Mouse (Mus musculus) inflammation-experienced regulatory T-cells, adult 6 months (primary cell): ENCODE results near the gene Lclat1. TPM values are rescaled to one million over a fixed set of nuclear protein-coding genes. Genes with fewer than 3 reads are reported as not detected.

Experiments
- ATAC-seq: one replicate; pipeline ENCODE4 v1.8.0; 2017
- polyA plus RNA-seq, 3 experiments: library from polyadenylated mRNA; unstranded; fragments of 100-300 nt; shearing (Covaris generic); gene quantifications; one replicate each; pipeline ENCODE4 v1.2.1; 2017

Gene Lclat1
- polyA plus RNA-seq, 3 experiments from 2014 or later = 53.4 to 55.6 (median 53.7) TPM

DNA sequence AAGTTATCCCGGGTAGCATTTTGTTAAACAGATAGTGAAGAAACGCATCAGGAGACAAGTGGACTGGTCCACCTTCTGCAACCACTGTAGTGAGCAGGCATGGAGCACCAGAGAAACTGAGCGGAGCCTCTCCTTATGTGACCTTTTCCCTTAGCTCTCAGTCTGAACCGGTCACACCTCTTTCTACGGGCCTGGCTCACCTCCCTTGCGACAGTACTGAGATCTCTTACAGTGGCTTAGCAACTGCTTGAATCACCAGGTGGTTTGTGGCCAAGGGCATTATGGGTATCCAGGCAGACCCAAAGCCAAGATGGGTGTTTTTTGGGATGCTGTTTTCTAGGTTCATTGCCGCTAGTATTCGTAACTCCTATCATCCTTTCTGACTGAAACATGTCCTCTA lies 16.4 kb upstream of the Lclat1 start:
- ATAC-seq = no peak

- no peak for ATAC-seq
Measured at GRCm38 (mm10) chr17:73092103-73093097, 15.4 kb upstream of the Lclat1 start.

GRCm38 (mm10) chr17:73095070-73095469 lies 12.7 kb upstream of the Lclat1 start:
- no peak for ATAC-seq

DNA sequence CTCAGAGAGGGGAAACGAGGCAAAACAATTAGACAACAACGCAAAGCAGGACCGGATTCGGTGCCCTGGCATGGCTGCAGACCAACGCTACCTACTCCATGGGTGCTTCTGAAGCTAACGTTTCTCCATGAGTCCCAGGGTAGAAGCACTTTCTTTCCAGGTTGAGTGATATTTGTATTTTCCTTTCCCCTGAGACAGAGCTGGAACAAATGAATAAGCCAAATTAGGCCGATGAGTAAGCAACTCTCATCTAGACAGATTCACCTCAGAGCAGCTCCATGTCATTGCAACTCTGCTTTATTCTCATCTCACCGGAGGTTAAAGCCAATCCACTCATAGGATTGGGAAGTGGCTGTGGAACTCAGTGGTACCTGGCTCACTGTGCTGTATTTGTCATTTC lies 12.2 kb upstream of the Lclat1 start:
- no peak for ATAC-seq

- ATAC-seq = peak; percentile 73
Measured at GRCm38 (mm10) chr17:73096484-73096883, 11.3 kb upstream of the Lclat1 start.

DNA sequence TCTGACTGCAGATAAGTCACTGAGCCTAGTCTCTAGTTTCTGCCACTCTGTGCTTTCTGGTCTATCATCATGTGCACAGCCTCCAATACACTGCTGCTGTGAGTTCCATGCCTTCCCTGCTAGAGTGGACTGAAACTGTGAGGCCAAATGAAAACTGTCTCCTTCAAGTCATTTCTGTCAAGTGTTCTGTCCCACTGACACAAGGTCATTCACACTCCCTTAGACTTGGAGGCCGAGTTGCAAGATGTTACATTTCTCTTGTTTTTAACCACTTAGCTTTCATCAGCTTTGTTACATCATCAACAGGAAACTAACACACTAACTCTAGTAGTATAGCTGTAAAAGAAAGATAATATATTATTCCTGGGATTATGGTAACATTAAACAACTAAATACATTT lies 9.1 kb upstream of the Lclat1 start:
- ATAC-seq = no peak

DNA sequence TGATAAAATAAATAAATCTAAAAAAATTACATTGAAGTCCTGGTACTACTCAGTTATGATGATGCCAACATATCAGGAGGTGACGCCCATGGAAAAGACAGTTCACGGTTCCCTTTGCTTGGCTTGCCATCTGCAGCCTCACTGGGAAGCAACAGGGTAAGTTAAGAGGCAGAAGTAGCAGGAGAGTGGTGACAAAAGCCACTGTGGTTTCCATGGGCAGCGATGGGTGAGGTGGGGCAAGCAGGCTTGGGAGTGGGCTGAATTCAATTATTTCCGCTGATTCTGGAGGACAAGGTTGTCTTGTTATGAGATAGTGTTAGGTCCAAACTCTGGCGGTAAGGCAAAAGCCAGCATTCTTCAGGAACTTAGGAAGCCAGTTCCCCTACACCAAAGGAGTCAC lies 7.4 kb upstream of the Lclat1 start:
- ATAC-seq = no peak

GRCm38 (mm10) chr17:73102538-73102937 lies 5.2 kb upstream of the Lclat1 start:
- no peak for ATAC-seq

- ATAC-seq = peak; percentile 29
Measured at GRCm38 (mm10) chr17:73108170-73108887, 544 bp downstream of the Lclat1 start.

GRCm38 (mm10) chr17:73108888-73109259 lies 1.1 kb downstream of the Lclat1 start:
- no peak for ATAC-seq

GRCm38 (mm10) chr17:73112128-73112527 lies 4.3 kb downstream of the Lclat1 start:
- no peak for ATAC-seq

DNA sequence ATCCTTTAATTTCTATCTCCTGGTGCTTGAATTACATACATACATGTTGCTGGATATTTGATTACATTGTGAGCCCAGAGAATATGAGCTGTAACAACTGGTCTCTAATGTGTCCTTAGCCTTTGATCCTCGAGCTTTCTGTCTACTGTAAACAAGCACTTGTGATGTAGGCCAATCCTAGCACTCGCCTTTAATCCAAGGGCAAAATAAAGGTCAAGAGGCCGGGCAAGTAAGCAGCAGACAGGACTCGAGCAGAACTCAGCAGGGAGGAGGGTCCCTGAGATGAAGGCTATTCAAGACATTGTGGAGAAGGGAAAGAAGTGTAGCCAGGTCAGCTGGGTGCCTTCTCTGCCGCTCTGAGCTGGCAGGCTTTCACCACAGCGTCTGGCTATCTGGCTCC lies 4.8 kb downstream of the Lclat1 start:
- no peak for ATAC-seq

DNA sequence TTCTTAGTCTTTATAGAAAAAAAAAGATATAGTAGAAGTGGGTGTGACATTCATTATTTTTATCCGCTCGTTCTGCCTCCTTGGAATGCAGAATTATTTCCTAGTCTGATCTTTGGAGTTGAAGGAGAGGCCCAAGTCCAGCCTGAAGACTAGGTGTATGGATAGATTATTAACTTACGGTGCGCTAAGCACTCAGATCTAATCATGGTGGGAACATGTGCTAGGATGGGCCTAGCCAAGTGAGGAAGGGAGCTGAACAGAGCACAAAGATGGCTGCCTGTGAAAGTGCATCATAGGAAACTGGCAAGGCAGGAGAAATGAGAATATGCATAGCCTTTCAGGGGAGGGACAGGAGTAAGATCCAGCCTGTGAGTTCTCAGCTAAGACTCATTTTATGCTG lies 5.4 kb downstream of the Lclat1 start:
- no peak for ATAC-seq

DNA sequence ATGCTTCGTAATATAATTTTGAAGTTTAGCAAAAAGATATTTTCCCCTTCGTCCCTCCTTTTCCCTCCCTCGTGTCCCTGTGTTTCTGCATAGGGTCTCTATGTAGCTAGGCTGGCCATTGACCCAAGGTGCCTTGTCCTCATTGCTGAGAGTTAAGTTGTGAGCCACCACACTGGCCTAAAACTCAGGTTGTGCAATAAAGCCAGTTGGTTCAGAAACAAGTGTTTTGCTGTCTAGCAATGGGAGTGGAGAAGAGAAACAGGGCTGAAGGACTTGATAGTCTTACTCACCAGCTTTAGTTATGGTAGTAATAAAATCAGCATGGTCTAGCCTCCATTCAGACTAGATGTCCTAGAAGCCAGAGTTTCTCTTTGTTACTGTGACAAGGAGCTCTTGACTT lies 10.3 kb downstream of the Lclat1 start:
- ATAC-seq = no peak

DNA sequence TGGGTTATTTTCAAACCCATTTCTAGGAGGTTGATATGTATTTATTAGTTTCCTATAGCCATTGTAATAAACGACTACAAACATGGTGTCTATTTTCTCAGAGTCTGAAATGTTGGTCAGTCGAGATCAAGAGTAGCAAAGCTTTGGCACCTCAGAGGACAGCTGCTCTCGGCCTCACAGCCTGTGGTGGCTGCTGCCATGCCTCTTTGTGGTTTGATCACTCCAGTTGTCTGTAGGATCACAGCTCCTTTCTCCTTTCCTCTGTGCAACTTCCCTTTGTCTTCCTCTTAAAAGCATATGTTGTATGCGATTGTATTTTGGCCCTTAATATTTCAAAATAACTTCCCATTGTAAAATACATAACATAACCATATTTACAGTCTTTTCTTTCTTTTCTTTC lies 10.9 kb downstream of the Lclat1 start:
- ATAC-seq = no peak

DNA sequence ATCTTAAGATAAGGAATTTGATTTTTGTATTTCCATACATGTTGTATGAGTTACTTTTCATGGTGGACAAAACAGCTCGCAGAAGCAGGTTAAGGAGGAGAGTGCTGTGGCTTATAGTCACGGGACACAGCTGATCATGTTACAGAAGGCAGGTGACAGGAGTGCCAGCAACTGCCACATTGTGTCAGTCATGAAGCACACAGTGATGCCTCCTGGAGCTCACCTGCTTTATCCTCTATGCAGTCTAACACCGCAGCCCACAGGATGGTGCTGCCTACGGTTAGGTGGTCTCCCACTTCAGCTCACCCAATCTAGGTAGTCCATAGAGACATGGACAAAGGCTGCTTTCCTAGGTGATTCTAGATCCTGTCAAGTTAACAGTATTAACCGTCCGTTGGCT lies 11.4 kb downstream of the Lclat1 start:
- ATAC-seq = peak; percentile 60

- no peak for ATAC-seq
Measured at GRCm38 (mm10) chr17:73120545-73120944, 12.8 kb downstream of the Lclat1 start.

GRCm38 (mm10) chr17:73121726-73122125 lies 13.9 kb downstream of the Lclat1 start:
- ATAC-seq = no peak

DNA sequence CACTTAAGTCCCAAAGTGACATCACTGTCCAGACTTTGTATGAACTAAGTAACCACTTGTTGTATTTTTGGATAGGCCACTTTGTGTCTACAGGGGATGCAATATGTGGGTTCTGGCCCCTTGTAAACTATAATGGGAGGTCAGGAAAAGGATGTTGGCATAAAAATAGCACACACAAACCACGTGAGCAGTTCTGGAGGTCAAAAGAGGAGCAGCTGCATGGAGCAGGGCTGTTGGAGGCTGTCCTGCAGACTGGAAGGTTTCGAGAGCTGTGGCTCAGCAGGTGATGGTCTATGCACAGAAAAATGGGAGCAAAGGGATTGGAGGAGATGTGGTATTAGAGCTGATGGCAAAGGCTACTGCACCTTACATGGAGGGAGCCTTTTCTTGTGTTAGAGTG lies 18.6 kb downstream of the Lclat1 start:
- no peak for ATAC-seq

GRCm38 (mm10) chr17:73126903-73127302 lies 19.1 kb downstream of the Lclat1 start:
- ATAC-seq = no peak

DNA sequence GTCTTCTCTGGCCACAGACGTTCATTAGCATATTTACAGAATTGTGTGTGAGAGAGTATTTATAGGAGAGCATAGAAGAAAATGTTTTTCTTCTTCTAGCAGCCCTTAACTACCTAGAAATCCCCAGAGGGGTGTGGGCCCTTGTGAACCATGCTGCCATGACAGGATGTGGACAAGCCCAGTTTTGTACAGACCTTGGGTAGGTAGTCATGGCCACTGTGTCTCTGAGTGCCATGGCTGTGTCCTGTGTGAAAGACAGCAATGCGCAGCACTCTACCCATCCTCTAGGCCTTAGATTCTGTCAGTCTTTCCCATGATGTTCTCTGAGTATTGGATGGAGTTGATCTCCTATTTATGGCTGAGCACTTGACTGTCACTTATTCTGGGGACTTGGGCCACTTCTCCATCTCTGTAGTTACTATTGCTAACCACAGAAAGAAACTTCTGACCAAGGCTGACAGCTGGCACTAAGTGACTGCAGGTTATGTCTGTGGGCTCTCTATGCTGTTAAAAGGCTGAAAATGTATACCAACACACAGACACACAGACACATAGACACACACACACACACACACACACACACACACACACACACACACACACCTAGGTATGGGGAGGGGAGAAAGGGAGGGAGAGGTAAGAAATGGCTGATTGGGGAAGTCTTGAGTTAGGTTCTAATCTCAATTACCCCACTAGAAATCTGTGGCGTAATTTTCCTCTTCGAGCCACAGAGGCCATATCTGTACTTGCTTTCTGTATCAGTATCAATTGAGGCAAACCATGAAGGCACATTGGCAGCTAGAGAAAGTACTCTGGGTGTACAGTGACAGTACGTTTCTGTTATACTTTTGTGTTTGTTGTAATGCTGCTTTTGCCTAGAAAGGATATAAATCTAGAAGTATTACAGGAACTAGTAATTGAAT lies 29.0 kb downstream of the Lclat1 start:
- ATAC-seq = peak; percentile 65

DNA sequence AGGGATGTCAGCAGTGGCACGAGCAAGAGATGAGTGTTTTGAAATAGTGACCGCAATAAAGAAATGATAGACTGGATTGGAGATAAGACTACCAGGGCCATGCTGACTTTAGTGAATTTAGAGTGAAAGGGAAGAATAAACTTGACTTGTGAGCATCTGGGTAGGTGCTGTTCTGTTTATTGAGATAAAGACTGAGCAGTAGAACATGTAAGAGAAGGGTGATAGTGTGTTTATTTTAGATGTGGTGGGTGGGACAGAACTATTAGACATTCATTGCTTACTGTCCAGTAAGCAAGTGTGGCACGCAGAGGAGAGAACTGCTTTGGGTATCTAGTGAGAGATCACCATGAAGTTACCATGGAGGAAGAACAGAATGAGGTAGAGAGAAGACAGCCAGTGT lies 30.4 kb downstream of the Lclat1 start:
- ATAC-seq = no peak

- ATAC-seq = peak; percentile 63
Measured at GRCm38 (mm10) chr17:73142029-73142428, 34.2 kb downstream of the Lclat1 start.
